Mouse (Mus musculus): ENCODE data around the gene Gm16429. TPM values are rescaled to one million over a fixed set of nuclear protein-coding genes. Genes with fewer than 3 reads are reported as not detected.
"Not testable (repeated sequence)": the region's sequence is repeated elsewhere in the genome, so short reads cannot be mapped to it uniquely, and the experiment has no call there.

The Gm16429 gene
- 0.06 TPM in 1 of 2 replicates, not detected in the other for polyA plus RNA-seq (2015; fragmentation: Nextera tagmentation; extraction: Ambion mirVana)

DNA sequence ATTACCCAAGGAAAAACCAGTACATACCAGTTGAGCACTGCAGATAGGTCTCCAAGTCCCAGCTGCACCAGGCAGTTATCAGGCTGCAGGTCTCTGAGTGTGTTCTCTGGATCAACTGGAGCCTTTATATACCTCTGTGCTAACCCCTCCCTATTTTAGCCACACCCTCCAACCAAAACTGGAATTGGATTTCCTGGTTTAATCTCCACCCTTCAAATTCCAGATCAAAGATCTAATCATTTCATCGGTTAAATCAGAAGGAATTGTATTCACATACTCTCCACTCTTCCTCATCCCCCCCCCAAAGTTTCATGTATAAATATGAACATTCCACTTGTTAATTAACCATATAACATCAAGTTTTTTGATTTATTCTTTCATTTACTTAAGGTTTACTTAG lies at the start of gene Gm16429:
Gene Gm16429, minus strand, starts transcription at position 101 of the 400 bp plus-strand sequence.
- DNase-seq (ENCODE audit: low spot score), result not testable (repeated sequence)

Other genes with a start within 250 kb of the Gm16429 start
- not detected in 2 replicates for gene Gm7792, start 85.3 kb downstream of the Gm16429 start, polyA plus RNA-seq (2015; fragmentation: Nextera tagmentation; extraction: Ambion mirVana)
- gene BC061212, start 141.5 kb upstream of the Gm16429 start, polyA plus RNA-seq (2015; fragmentation: Nextera tagmentation; extraction: Ambion mirVana), result not detected in 2 replicates
- gene Gm6351, start 147.3 kb upstream of the Gm16429 start, polyA plus RNA-seq (2015; fragmentation: Nextera tagmentation; extraction: Ambion mirVana), result not detected in 2 replicates